ENCODE assay signal across 18 mouse cellular contexts in the genomic region with DNA sequence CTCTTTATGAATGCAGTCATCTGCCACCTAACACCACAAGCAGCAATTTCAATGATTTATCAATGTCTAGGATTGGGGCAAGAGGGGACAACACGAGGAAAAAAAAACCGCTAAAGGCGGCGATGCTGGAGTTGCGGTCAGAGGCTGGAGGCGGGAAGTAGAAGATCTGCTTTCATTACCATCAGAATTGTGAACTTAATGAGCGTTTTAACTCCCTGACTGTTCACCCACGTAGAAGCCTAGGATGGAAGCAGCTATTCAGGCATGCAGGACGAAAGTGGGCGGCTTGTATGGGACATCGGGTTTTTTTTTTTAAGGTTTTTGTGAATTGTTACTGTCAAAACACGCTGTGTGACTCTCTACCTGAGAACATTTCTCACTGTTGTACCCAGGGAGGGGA. TPM values are rescaled to one million over a fixed set of nuclear protein-coding genes. Genes with fewer than 3 reads are reported as not detected.
DNase-seq lines count a peak whose midpoint lies in the region; ATAC-seq lines count a peak whose summit lies in the region.
"Had no signal": no experiment of that assay in that cellular context is flagged by ENCODE, and none has a peak within 500 bp of the region (broad histone marks: within the 10 kb centered on the region; RNA-seq: fewer than 3 reads in every experiment).

No protein-coding gene starts in this region.

- peaks cover 16% of the 10 kb centered on the region for H3K27me3 ChIP-seq in hindbrain, embryonic 10.5 days (ENCODE audit: insufficient read depth, poor library complexity, severe bottlenecking)
- no peaks in the 10 kb centered on the region for H3K27me3 ChIP-seq in midbrain, embryonic 15.5 days (replicated peaks)

- H3K36me3 ChIP-seq in hindbrain, embryonic 10.5 days = no peaks in the 10 kb centered on the region
- no peaks in the 10 kb centered on the region for H3K36me3 ChIP-seq in midbrain, embryonic 15.5 days (replicated peaks)

- no peak for DNase-seq in frontal cortex, postnatal 25 days (ENCODE audit: low spot score in 2 of 2)
- peak; percentile 17 for DNase-seq in Muller cell, postnatal 12 days (ENCODE audit: inconsistent ontology term)
- no peak for DNase-seq in hindbrain, embryonic 10.5 days (ENCODE audit: low spot score)
- no peak for DNase-seq in cerebellum, adult 9-10 months
- no peak for DNase-seq in adrenal gland, adult 8-10 months
- DNase-seq: adrenal gland, postnatal 36 days; B cell, adult 2 months; cerebellum, adult 8-10 months; liver, postnatal 0 days; spleen, adult 18-20 months had no signal

- ATAC-seq in frontal cortex, adult (ENCODE audit: low TSS enrichment) = peak; percentile 52; the same call in 1 of the 2 replicates
- ATAC-seq in midbrain, embryonic 15.5 days (replicated peaks) = no peak
- ATAC-seq in megakaryocyte, adult 5-6 weeks (ENCODE audit: poor library complexity, severe bottlenecking) = no peak
- ATAC-seq: liver, postnatal 0 days; Patski had no signal

- H3K4me1 ChIP-seq in hindbrain, embryonic 10.5 days (replicated peaks) = peaks cover 14% of the 10 kb centered on the region
- peaks cover 7% of the 10 kb centered on the region; the same call in 1 of the 2 replicates for H3K4me1 ChIP-seq in midbrain, embryonic 15.5 days
- H3K4me1 ChIP-seq: megakaryocyte, embryonic 14.5 days had no signal

- WGBS in hindbrain, embryonic 10.5 days = 32% methylated on average over 12 of the region's 12 CpGs
- 29% methylated on average over 12 of the region's 12 CpGs for WGBS in midbrain, embryonic 15.5 days

- H3K4me3 ChIP-seq in hindbrain, embryonic 10.5 days = peak overlapping the region; percentile 20; the same call in 1 of the 2 replicates
- no peak overlapping the region for H3K4me3 ChIP-seq in midbrain, embryonic 15.5 days
- H3K4me3 ChIP-seq: megakaryocyte, embryonic 14.5 days had no signal

- peak overlapping the region; percentile 30; the same call in 1 of the 2 replicates for H3K4me2 ChIP-seq in midbrain, embryonic 15.5 days

- H3K9me3 ChIP-seq in hindbrain, embryonic 10.5 days = no peaks in the 10 kb centered on the region
- H3K9me3 ChIP-seq in midbrain, embryonic 15.5 days = no peaks in the 10 kb centered on the region
- H3K9me3 ChIP-seq: megakaryocyte, embryonic 14.5 days had no signal

- H3K27ac ChIP-seq in hindbrain, embryonic 10.5 days = no peak overlapping the region
- H3K27ac ChIP-seq in midbrain, embryonic 15.5 days = no peak overlapping the region

- H3K9ac ChIP-seq in midbrain, embryonic 15.5 days = no peak overlapping the region
- H3K9ac ChIP-seq: liver, postnatal 0 days had no signal

RNA-seq across cellular contexts. Expression of a gene that starts 3.5 kb away (rescaled TPM):
- polyA plus RNA-seq in hindbrain, embryonic 10.5 days (2016; fragmentation: Nextera tagmentation; extraction: Ambion mirVana) = 0.34 and 0.72 TPM in 2 replicates
- 0.06 TPM in 1 of 2 replicates, not detected in the other for polyA plus RNA-seq in midbrain, embryonic 15.5 days (2015; fragmentation: Nextera tagmentation; extraction: Ambion mirVana)
- not detected in 2 replicates for total RNA-seq in megakaryocyte, adult 5-6 weeks (2015)
- total RNA-seq in megakaryocyte, adult 5-6 weeks (2017) = not detected in 2 replicates
- total RNA-seq in adrenal gland, adult 8-10 months (2022) = under 1 TPM; 0.14 to 0.28 (median 0.25) TPM
- total RNA-seq: granulocyte monocyte progenitor cell, adult 5-6 weeks; heart, postnatal 25 days; left cerebral cortex, postnatal 36 days had no signal
- polyA plus RNA-seq: liver, postnatal 0 days; Patski had no signal

RNA-seq across cellular contexts. Expression of a gene that starts 23.9 kb away (rescaled TPM):
- 44.1 and 55.4 TPM in 2 replicates for polyA plus RNA-seq in hindbrain, embryonic 10.5 days (2016; fragmentation: Nextera tagmentation; extraction: Ambion mirVana)
- polyA plus RNA-seq in midbrain, embryonic 15.5 days (2015; fragmentation: Nextera tagmentation; extraction: Ambion mirVana) = 31.8 and 33.6 TPM in 2 replicates
- total RNA-seq in megakaryocyte, adult 5-6 weeks (2015) = 5.9 and 12.6 TPM in 2 replicates
- 6.2 and 10.8 TPM in 2 replicates for total RNA-seq in megakaryocyte, adult 5-6 weeks (2017)
- 10 to 100 TPM; 10.4 to 21.0 (median 15.9) TPM for total RNA-seq in adrenal gland, adult 8-10 months (2022)

RNA-seq across cellular contexts. Expression of a gene that starts 50.4 kb away (rescaled TPM):
- 2.7 and 7.7 TPM in 2 replicates for polyA plus RNA-seq in hindbrain, embryonic 10.5 days (2016; fragmentation: Nextera tagmentation; extraction: Ambion mirVana)
- 0.79 and 1.5 TPM in 2 replicates for polyA plus RNA-seq in midbrain, embryonic 15.5 days (2015; fragmentation: Nextera tagmentation; extraction: Ambion mirVana)
- total RNA-seq in megakaryocyte, adult 5-6 weeks (2015) = not detected in 2 replicates
- not detected in 2 replicates for total RNA-seq in megakaryocyte, adult 5-6 weeks (2017)
- 10 to 100 TPM in 2 of 4 experiments, 1 to 10 TPM in 2; 4.7 to 14.2 (median 8.5) TPM for total RNA-seq in adrenal gland, adult 8-10 months (2022)
- total RNA-seq: granulocyte monocyte progenitor cell, adult 5-6 weeks; heart, postnatal 25 days had no signal
- polyA plus RNA-seq: liver, postnatal 0 days; Patski had no signal

Comparison
In these comparisons a context has a peak if more than half of its experiments do, and no peak if none do; other contexts are left out.
1. RNA of a gene that starts 50.4 kb away (total RNA-seq): 4.7 to 14.2 TPM in adrenal gland, adult 8-10 months; not detected in megakaryocyte, adult 5-6 weeks; every median in the first group is over 4 times any median in the second.